In the genomic region with DNA sequence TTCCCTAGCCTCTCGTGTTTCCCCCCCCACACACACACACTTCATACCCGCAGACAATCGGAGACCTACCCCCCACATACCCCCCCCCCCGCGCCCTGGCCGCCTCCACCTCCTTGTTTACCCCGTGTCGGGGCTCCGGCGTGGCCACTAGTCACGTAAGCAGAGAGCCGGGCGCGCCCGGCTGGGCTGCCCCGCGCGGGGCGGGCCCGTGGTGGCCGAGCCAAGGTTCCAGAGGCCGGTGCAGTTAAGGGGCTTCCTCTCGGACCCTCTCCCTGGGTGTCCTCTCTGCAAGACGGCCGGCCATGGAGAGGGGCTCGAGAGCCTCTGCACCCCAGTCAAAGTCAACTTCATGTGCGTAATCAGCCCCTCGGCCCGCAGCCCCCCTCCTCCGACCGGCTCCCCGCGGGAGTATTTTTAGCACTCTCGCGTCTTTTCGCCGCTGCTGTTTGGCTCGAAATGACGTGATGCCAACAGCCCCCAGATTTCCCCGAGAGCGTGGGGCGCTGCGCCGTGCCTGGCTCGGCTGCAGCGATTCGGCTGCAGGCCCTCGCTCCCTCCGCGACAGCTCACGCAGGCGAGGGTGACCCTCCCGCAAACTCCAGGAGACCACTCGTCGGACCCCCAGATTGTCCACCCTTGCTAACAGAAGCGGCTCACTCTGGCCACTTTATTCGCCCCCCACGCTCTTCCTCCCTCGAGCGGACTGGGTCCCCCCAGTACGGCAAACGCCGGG, we compare ENCODE assay signal across 8 mouse cellular contexts. TPM values are rescaled to one million over a fixed set of nuclear protein-coding genes. Genes with fewer than 3 reads are reported as not detected.
DNase-seq lines count a peak whose midpoint lies in the region; ATAC-seq and TF ChIP-seq lines count a peak whose summit lies in the region.

No protein-coding gene starts in this region.

- H3K4me1 ChIP-seq in G1E (ENCODE audit: insufficient read depth, low read depth, low read length) = peaks cover 53% of the 10 kb centered on the region
- H3K4me1 ChIP-seq in lung, postnatal 0 days (ENCODE audit: insufficient read depth, low read depth, low read length) = peaks cover 11% of the 10 kb centered on the region

- peak overlapping the region; percentile 99 for H3K27ac ChIP-seq in lung, postnatal 0 days (ENCODE audit: low read length)

- no peak for TF ChIP-seq EP300 in lung, postnatal 0 days (IDR thresholded peaks at IDR 0.05)

- no peak for ATAC-seq in G1E (ENCODE audit: extremely low read depth, insufficient number of reproducible peaks, low FRiP score, poor library complexity, severe bottlenecking)
- peak; percentile 37 for ATAC-seq in lung, postnatal 0 days

- peak overlapping the region; percentile 77 for H3K9ac ChIP-seq in lung, postnatal 0 days (replicated peaks; ENCODE audit: low read depth)

- DNase-seq in G1E (ENCODE audit: low spot score) = peak; percentile 71
- peak; percentile 71 to 76 for DNase-seq in cerebellum, adult 18-20 months
- DNase-seq in forelimb bud, embryonic 11.5 days (ENCODE audit: low read depth, low spot score) = peak; percentile 66
- DNase-seq in heart, postnatal 4 days = peak; percentile 88
- DNase-seq in layer of hippocampus, postnatal 10 days (ENCODE audit: low spot score in 2 of 2) = peak; percentile 82 to 84
- DNase-seq in lung, postnatal 0 days (ENCODE audit: low spot score) = peak; percentile 92
- peak; percentile 73 for DNase-seq in ovary, postnatal 36 days (ENCODE audit: low spot score)
- peak; percentile 74 for DNase-seq in thymus, postnatal 14 days

- peaks cover under 1% of the 10 kb centered on the region; the same call in 1 of the 2 replicates for H3K27me3 ChIP-seq in G1E (ENCODE audit: insufficient read depth, low read length)
- H3K27me3 ChIP-seq in lung, postnatal 0 days (replicated peaks; ENCODE audit: insufficient read depth, low read length) = no peaks in the 10 kb centered on the region

- peaks cover 27% of the 10 kb centered on the region for H3K36me3 ChIP-seq in G1E (replicated peaks)
- no peaks in the 10 kb centered on the region for H3K36me3 ChIP-seq in lung, postnatal 0 days (ENCODE audit: insufficient read depth, low read length)

- 3% methylated on average over 53 of the region's 63 CpGs for WGBS in lung, postnatal 0 days

- TF ChIP-seq CTCF in G1E (IDR thresholded peaks at IDR 0.05; ENCODE audit: low read depth, low read length) = no peak
- no peak for TF ChIP-seq CTCF in lung, postnatal 0 days (IDR thresholded peaks at IDR 0.05)

- peak overlapping the region; percentile 95 for H3K4me3 ChIP-seq in G1E (ENCODE audit: low read depth, low read length)
- peak overlapping the region; percentile 86 for H3K4me3 ChIP-seq in lung, postnatal 0 days (ENCODE audit: low read depth, low read length)

- H3K4me2 ChIP-seq in lung, postnatal 0 days (replicated peaks; ENCODE audit: low read depth, low read length) = peak overlapping the region; percentile 95

- H3K9me3 ChIP-seq in G1E (replicated peaks) = no peaks in the 10 kb centered on the region
- H3K9me3 ChIP-seq in lung, postnatal 0 days (ENCODE audit: low read length) = no peaks in the 10 kb centered on the region

RNA-seq across cellular contexts. Expression of a gene that starts 2.8 kb away (rescaled TPM):
- total RNA-seq in G1E (2014; fragmentation: Nextera tagmentation) = 45.8 and 74.6 TPM in 2 replicates
- total RNA-seq in G1E (2017) = 43.0 and 47.1 TPM in 2 replicates
- polyA plus RNA-seq in G1E (2012) = 20.5 and 23.4 TPM in 2 replicates
- 10 to 100 TPM; 26.1 to 27.1 TPM for total RNA-seq in heart, postnatal 4 days (2021)
- 10 to 100 TPM; 52.0 to 57.0 TPM for total RNA-seq in layer of hippocampus, postnatal 10 days (2021)
- 40.4 and 43.0 TPM in 2 replicates for polyA plus RNA-seq in lung, postnatal 0 days (2015; fragmentation: Nextera tagmentation; extraction: Ambion mirVana)

RNA-seq across cellular contexts. Expression of a gene that starts 58.4 kb away (rescaled TPM):
- total RNA-seq in G1E (2014; fragmentation: Nextera tagmentation) (not detected in 2 replicates), G1E (2017) (6.6 TPM in 1 of 2 replicates, not detected in the other)
- not detected in 2 replicates for polyA plus RNA-seq in G1E (2012)
- not detected for total RNA-seq in heart, postnatal 4 days (2021)
- total RNA-seq in layer of hippocampus, postnatal 10 days (2021) = not detected
- polyA plus RNA-seq in lung, postnatal 0 days (2015; fragmentation: Nextera tagmentation; extraction: Ambion mirVana) = 2.2 TPM in 1 of 2 replicates, not detected in the other
